Comparison of ENCODE assay signal across 8 mouse cellular contexts in the genomic region with DNA sequence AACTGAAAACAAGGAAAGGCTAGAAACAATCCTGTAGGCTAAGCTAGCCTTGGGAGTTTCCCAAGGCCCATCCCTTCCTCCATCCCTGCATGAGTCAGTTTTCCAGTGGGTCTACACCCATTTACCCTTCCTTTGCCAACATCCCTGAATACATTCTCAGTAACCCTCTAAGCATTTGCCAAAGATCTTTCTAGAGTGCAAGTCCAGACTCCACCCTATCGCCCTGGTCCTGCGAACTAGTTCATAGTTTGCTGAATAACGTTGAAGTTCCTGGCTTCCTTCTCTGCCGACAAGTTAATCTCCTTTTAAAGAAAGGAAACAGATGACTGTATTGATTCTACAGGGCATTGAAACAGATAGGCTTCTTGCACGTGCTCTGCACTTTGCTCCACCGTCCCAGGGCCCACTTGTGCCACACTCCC. TPM values are rescaled to one million over a fixed set of nuclear protein-coding genes. Genes with fewer than 3 reads are reported as not detected.
A peak's percentile ranks its signal among the peaks of the same experiment; 100 is the strongest.
DNase-seq lines count a peak whose midpoint lies in the region; ATAC-seq and TF ChIP-seq lines count a peak whose summit lies in the region.
"Had no signal": no experiment of that assay in that cellular context is flagged by ENCODE, and none has a peak within 500 bp of the region (broad histone marks: within the 10 kb centered on the region; RNA-seq: fewer than 3 reads in every experiment).

No protein-coding gene starts in this region.

- no peak for TF ChIP-seq EP300 in stomach, postnatal 0 days (optimal IDR thresholded peaks at IDR 0.05)

- WGBS in thymus, adult 2 months, result 14% methylated on average over 6 of the region's 6 CpGs
- WGBS in embryonic facial prominence, embryonic 15.5 days, result 45% methylated on average over 6 of the region's 6 CpGs
- WGBS in intestine, embryonic 15.5 days, result 27% methylated on average over 6 of the region's 6 CpGs
- 14% methylated on average over 6 of the region's 6 CpGs for WGBS in stomach, postnatal 0 days
- 52% methylated on average over 6 of the region's 6 CpGs for WGBS in forebrain, postnatal 0 days

- H3K36me3 ChIP-seq in thymus, adult 2 months (ENCODE audit: control insufficient read depth, insufficient read depth, low read length), result no peaks in the 10 kb centered on the region
- no peaks in the 10 kb centered on the region for H3K36me3 ChIP-seq in embryonic facial prominence, embryonic 15.5 days
- H3K36me3 ChIP-seq in intestine, embryonic 15.5 days, result no peaks in the 10 kb centered on the region
- no peaks in the 10 kb centered on the region for H3K36me3 ChIP-seq in stomach, postnatal 0 days (ENCODE audit: control insufficient read depth, insufficient read depth, low read length)
- no peaks in the 10 kb centered on the region for H3K36me3 ChIP-seq in forebrain, postnatal 0 days (ENCODE audit: insufficient read depth)

- H3K4me1 ChIP-seq in thymus, adult 2 months (replicated peaks; ENCODE audit: control insufficient read depth, insufficient read depth, low read length), result peaks cover 12% of the 10 kb centered on the region
- peaks cover 32% of the 10 kb centered on the region for H3K4me1 ChIP-seq in embryonic facial prominence, embryonic 15.5 days
- H3K4me1 ChIP-seq in intestine, embryonic 15.5 days (replicated peaks), result 0 out of 2 replicates have a peak, but pooled peaks cover 5% of the 10 kb centered on the region
- no peaks in the 10 kb centered on the region for H3K4me1 ChIP-seq in stomach, postnatal 0 days (replicated peaks; ENCODE audit: control insufficient read depth, insufficient read depth)
- peaks cover 20% of the 10 kb centered on the region; the same call in 1 of the 2 replicates for H3K4me1 ChIP-seq in forebrain, postnatal 0 days (ENCODE audit: insufficient read depth)

- no peak overlapping the region for H3K9ac ChIP-seq in embryonic facial prominence, embryonic 15.5 days
- H3K9ac ChIP-seq in intestine, embryonic 15.5 days, result no peak overlapping the region
- H3K9ac ChIP-seq in stomach, postnatal 0 days (ENCODE audit: low read length), result no peak overlapping the region
- H3K9ac ChIP-seq in forebrain, postnatal 0 days, result no peak overlapping the region

- DNase-seq in thymus, adult 2 months, result no peak
- DNase-seq in thymus, adult 18-20 months, result no peak
- DNase-seq in stomach, postnatal 0 days (ENCODE audit: low spot score), result peak; percentile 52
- no peak for DNase-seq in thymus, postnatal 4 days
- no peak for DNase-seq in forebrain, postnatal 0 days

- no peaks in the 10 kb centered on the region for H3K27me3 ChIP-seq in thymus, adult 2 months (ENCODE audit: control insufficient read depth, insufficient read depth, low read length)
- no peaks in the 10 kb centered on the region for H3K27me3 ChIP-seq in embryonic facial prominence, embryonic 15.5 days
- no peaks in the 10 kb centered on the region for H3K27me3 ChIP-seq in intestine, embryonic 15.5 days (replicated peaks)
- H3K27me3 ChIP-seq in stomach, postnatal 0 days (ENCODE audit: control insufficient read depth, insufficient read depth, low read length), result no peaks in the 10 kb centered on the region
- no peaks in the 10 kb centered on the region for H3K27me3 ChIP-seq in forebrain, postnatal 0 days (ENCODE audit: insufficient read depth, low read length)

- H3K4me3 ChIP-seq in thymus, adult 2 months (ENCODE audit: control insufficient read depth, insufficient read depth, low read length), result no peak overlapping the region
- H3K4me3 ChIP-seq in embryonic facial prominence, embryonic 15.5 days (replicated peaks), result no peak overlapping the region
- 0 out of 2 replicates have a peak overlapping the region, but pooled peaks have one; percentile 94 for H3K4me3 ChIP-seq in intestine, embryonic 15.5 days (replicated peaks)
- no peak overlapping the region for H3K4me3 ChIP-seq in stomach, postnatal 0 days (ENCODE audit: low read depth, low read length)
- no peak overlapping the region for H3K4me3 ChIP-seq in forebrain, postnatal 0 days (ENCODE audit: low read depth, low read length)

- no peak overlapping the region; the same call in 1 of the 2 replicates for H3K4me2 ChIP-seq in embryonic facial prominence, embryonic 15.5 days (replicated peaks)
- peak overlapping the region; percentile 62 for H3K4me2 ChIP-seq in intestine, embryonic 15.5 days (replicated peaks)
- peak overlapping the region; percentile 18; the same call in 1 of the 2 replicates for H3K4me2 ChIP-seq in stomach, postnatal 0 days (replicated peaks; ENCODE audit: low read depth)
- no peak overlapping the region for H3K4me2 ChIP-seq in forebrain, postnatal 0 days (ENCODE audit: low read depth)

- TF ChIP-seq POLR2A in thymus, adult 2 months (IDR thresholded peaks at IDR 0.05; ENCODE audit: control insufficient read depth, extremely low read depth, insufficient read depth, low read length, poor library complexity), result no peak

- ATAC-seq in embryonic facial prominence, embryonic 15.5 days (ENCODE audit: insufficient number of reproducible peaks, low FRiP score, low TSS enrichment, low read depth), result no peak
- ATAC-seq in intestine, embryonic 15.5 days, result peak; percentile 31
- ATAC-seq in stomach, postnatal 0 days (ENCODE audit: low FRiP score, low TSS enrichment), result peak; percentile 77
- no peak for ATAC-seq in forebrain, postnatal 0 days
- ATAC-seq: hindbrain, embryonic 16.5 days had no signal

- H3K9me3 ChIP-seq in embryonic facial prominence, embryonic 15.5 days (replicated peaks), result no peaks in the 10 kb centered on the region
- H3K9me3 ChIP-seq in intestine, embryonic 15.5 days, result no peaks in the 10 kb centered on the region
- H3K9me3 ChIP-seq in stomach, postnatal 0 days (ENCODE audit: control insufficient read depth, low read length), result no peaks in the 10 kb centered on the region
- H3K9me3 ChIP-seq in forebrain, postnatal 0 days (ENCODE audit: low read length), result no peaks in the 10 kb centered on the region

- TF ChIP-seq CTCF in thymus, adult 2 months (IDR thresholded peaks at IDR 0.05; ENCODE audit: borderline replicate concordance, control insufficient read depth, extremely low read depth, insufficient read depth, low read length, poor library complexity), result no peak
- TF ChIP-seq CTCF in stomach, postnatal 0 days (IDR thresholded peaks at IDR 0.05; ENCODE audit: low read depth), result no peak
- TF ChIP-seq CTCF in forebrain, postnatal 0 days (IDR thresholded peaks at IDR 0.05; ENCODE audit: low read depth), result no peak

- peak overlapping the region; percentile 96 for H3K27ac ChIP-seq in thymus, adult 2 months (ENCODE audit: control insufficient read depth, insufficient read depth, low read length)
- H3K27ac ChIP-seq in embryonic facial prominence, embryonic 15.5 days (replicated peaks), result peak overlapping the region; percentile 41; the same call in 1 of the 2 replicates
- peak overlapping the region; percentile 99 for H3K27ac ChIP-seq in intestine, embryonic 15.5 days
- H3K27ac ChIP-seq in stomach, postnatal 0 days (replicated peaks), result peak overlapping the region; percentile 100
- no peak overlapping the region for H3K27ac ChIP-seq in forebrain, postnatal 0 days (ENCODE audit: low read depth, low read length)

RNA-seq across cellular contexts. Expression of a gene that starts 26.5 kb away (rescaled TPM):
- polyA plus RNA-seq in thymus, adult 2 months (2012; rRNA removed), result 291 and 334 TPM in 2 replicates
- polyA plus RNA-seq in embryonic facial prominence, embryonic 15.5 days (2015; fragmentation: Nextera tagmentation; extraction: Ambion mirVana), result 97.0 and 103 TPM in 2 replicates
- polyA plus RNA-seq in intestine, embryonic 15.5 days (2015; fragmentation: Nextera tagmentation; extraction: Ambion mirVana), result 107 and 119 TPM in 2 replicates
- polyA plus RNA-seq in stomach, postnatal 0 days (2015; fragmentation: Nextera tagmentation; extraction: Ambion mirVana), result 56.0 and 59.7 TPM in 2 replicates
- total RNA-seq in forebrain, postnatal 0 days (2014; rRNA removed), result 73.6 and 84.7 TPM in 2 replicates
- 35.1 and 42.7 TPM in 2 replicates for polyA plus RNA-seq in forebrain, postnatal 0 days (2015; fragmentation: Nextera tagmentation; extraction: Ambion mirVana)

Comparison
In these comparisons a context has a peak if more than half of its experiments do, and no peak if none do; other contexts are left out.
1. ATAC-seq: peak in intestine, embryonic 15.5 days (single experiment) and stomach, postnatal 0 days (single experiment); none in embryonic facial prominence, embryonic 15.5 days (single experiment) and forebrain, postnatal 0 days (single experiment).
2. H3K4me2 ChIP-seq: peak in intestine, embryonic 15.5 days (single experiment) and stomach, postnatal 0 days (single experiment); none in embryonic facial prominence, embryonic 15.5 days (single experiment) and forebrain, postnatal 0 days (single experiment).